Mouse (Mus musculus): ENCODE results near the gene Slc11a2. TPM values are rescaled to one million over a fixed set of nuclear protein-coding genes. Genes with fewer than 3 reads are reported as not detected.

Slc11a2 gene
- total and polyA plus RNA-seq, 3 experiments, result 8.9 to 18.6 (median 13.0) TPM

DNA sequence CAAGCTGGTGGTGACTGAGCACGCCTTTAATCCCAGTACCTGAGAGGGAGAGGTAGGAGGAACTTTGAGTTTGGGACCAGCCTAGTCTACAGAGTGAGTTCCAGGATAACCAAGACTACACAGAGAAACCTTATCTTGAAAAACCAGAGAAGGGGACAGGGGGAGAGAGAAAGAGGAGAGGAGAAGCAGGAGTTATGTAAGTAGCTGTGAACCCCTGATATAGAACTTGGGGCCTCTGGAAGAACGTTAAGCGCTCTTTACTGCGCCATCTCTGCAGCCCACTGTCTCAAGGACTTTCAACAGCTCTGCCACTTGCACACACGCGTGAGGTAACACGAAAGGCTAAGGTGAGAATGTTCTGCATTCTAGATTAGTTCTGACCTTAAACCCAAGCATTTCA, 33.3 kb downstream of the Slc11a2 start:
- DNase-seq (ENCODE audit: extremely low read depth), result no peak
- peaks cover 16 to 28% of the 10 kb centered on the region in 2 experiments for H3K4me1 ChIP-seq (ENCODE audit: control insufficient read depth in 1 of 2, insufficient read depth in 2 of 2)
- H3K9me3 ChIP-seq (replicated peaks; ENCODE audit: low read length), result no peaks in the 10 kb centered on the region
- H3K79me2 ChIP-seq (replicated peaks; ENCODE audit: control insufficient read depth, extremely low read depth, insufficient read depth, poor library complexity, severe bottlenecking), result no peaks in the 10 kb centered on the region
- in situ Hi-C loops (cut with MboI; ENCODE audit: low pct_ligation_motif_present, low pct_unique_long_range_greater_than_20kb, low sequenced_read_pairs), result no loop called here
- H3K27ac ChIP-seq (ENCODE audit: insufficient read depth, low read depth), result no peak overlapping the region
- TF ChIP-seq KAT2A (IDR thresholded peaks at IDR 0.05; ENCODE audit: insufficient replicate concordance, low read length) (no peak), SMC3 (IDR thresholded peaks at IDR 0.05; ENCODE audit: low read depth, low read length) (no peak), MAFK (IDR thresholded peaks at IDR 0.05; ENCODE audit: insufficient replicate concordance, low read length) (no peak), POLR2A (IDR thresholded peaks at IDR 0.05; ENCODE audit: low read depth, low read length) (no peak), HCFC1 (IDR thresholded peaks at IDR 0.05; ENCODE audit: low read depth, low read length) (no peak), MEF2A (IDR thresholded peaks at IDR 0.05; ENCODE audit: borderline replicate concordance, low read depth, low read length) (no peak), CHD1 (IDR thresholded peaks at IDR 0.05; ENCODE audit: low read depth, low read length) (no peak), ELF1 (IDR thresholded peaks at IDR 0.05; ENCODE audit: low read depth, low read length) (no peak), ZMIZ1 (IDR thresholded peaks at IDR 0.05; ENCODE audit: low read depth, low read length) (no peak), IRF4 (IDR thresholded peaks at IDR 0.05; ENCODE audit: low read depth, low read length) (no peak), MAZ (IDR thresholded peaks at IDR 0.05; ENCODE audit: low read depth, low read length) (no peak), TBP (conservative IDR thresholded peaks at IDR 0.05; ENCODE audit: low read depth, low read length) (no peak), BHLHE40 (IDR thresholded peaks at IDR 0.05; ENCODE audit: low read depth, low read length) (no peak), E2F4 (IDR thresholded peaks at IDR 0.05; ENCODE audit: insufficient replicate concordance, low read depth, low read length) (no peak), ZNF384 (IDR thresholded peaks at IDR 0.05; ENCODE audit: low read depth, low read length) (no peak), JUN (IDR thresholded peaks at IDR 0.05; ENCODE audit: insufficient read depth, low read depth, low read length) (no peak), USF1 (IDR thresholded peaks at IDR 0.05; ENCODE audit: low read depth, low read length) (no peak), GABPA (IDR thresholded peaks at IDR 0.05; ENCODE audit: insufficient replicate concordance, low read depth, low read length) (no peak), NRF1 (IDR thresholded peaks at IDR 0.05; ENCODE audit: low read depth, low read length) (no peak), RAD21 (IDR thresholded peaks at IDR 0.05; ENCODE audit: low read depth, low read length) (no peak)
- H3K4me3 ChIP-seq (replicated peaks in 1 of 3; ENCODE audit: low read depth in 2 of 3, low read length in 2 of 3, poor library complexity in 1 of 3), result no peak overlapping the region
- no peaks in the 10 kb centered on the region for H3K27me3 ChIP-seq (replicated peaks)
- H3K9ac ChIP-seq (ENCODE audit: insufficient read depth, low read depth), result no peak overlapping the region
- dilution Hi-C loops (cut with MboI; ENCODE audit: extremely low pct_ligation_motif_present, extremely low pct_unique_long_range_greater_than_20kb, low sequenced_read_pairs), result no loop called here
- H3K4me2 ChIP-seq (ENCODE audit: insufficient read depth, low read depth, poor library complexity, severe bottlenecking), result no peak overlapping the region
- peaks cover 7 to 42% of the 10 kb centered on the region in 2 experiments for H3K36me3 ChIP-seq (replicated peaks in 1 of 2; ENCODE audit: control insufficient read depth in 1 of 2, insufficient read depth in 1 of 2, low read length in 1 of 2)

- no peak for DNase-seq (ENCODE audit: extremely low read depth)
- no peak overlapping the region for H3K4me3 ChIP-seq (replicated peaks in 1 of 3; ENCODE audit: low read depth in 2 of 3, low read length in 2 of 3, poor library complexity in 1 of 3)
- H3K9me3 ChIP-seq (replicated peaks; ENCODE audit: low read length), result no peaks in the 10 kb centered on the region
- no peaks in the 10 kb centered on the region for H3K79me2 ChIP-seq (replicated peaks; ENCODE audit: control insufficient read depth, extremely low read depth, insufficient read depth, poor library complexity, severe bottlenecking)
- in situ Hi-C loops (cut with MboI; ENCODE audit: low pct_ligation_motif_present, low pct_unique_long_range_greater_than_20kb, low sequenced_read_pairs), result no loop called here
- H3K9ac ChIP-seq (ENCODE audit: insufficient read depth, low read depth), result no peak overlapping the region
- dilution Hi-C loops (cut with MboI; ENCODE audit: extremely low pct_ligation_motif_present, extremely low pct_unique_long_range_greater_than_20kb, low sequenced_read_pairs), result no loop called here
- H3K4me2 ChIP-seq (ENCODE audit: insufficient read depth, low read depth, poor library complexity, severe bottlenecking), result no peak overlapping the region
- no peak for TF ChIP-seq UBTF (IDR thresholded peaks at IDR 0.05; ENCODE audit: low read depth, low read length)
- TF ChIP-seq MAFK (IDR thresholded peaks at IDR 0.05; ENCODE audit: insufficient replicate concordance, low read length), result no peak
- TF ChIP-seq NELFE (IDR thresholded peaks at IDR 0.05; ENCODE audit: low read depth, low read length), result no peak
- TF ChIP-seq MAX (IDR thresholded peaks at IDR 0.05; ENCODE audit: low read length), result no peak
- TF ChIP-seq SIN3A (IDR thresholded peaks at IDR 0.05; ENCODE audit: low read length), result no peak
- no peak for TF ChIP-seq ZMIZ1 (IDR thresholded peaks at IDR 0.05; ENCODE audit: low read depth, low read length)
- TF ChIP-seq ELF1 (IDR thresholded peaks at IDR 0.05; ENCODE audit: low read depth, low read length), result no peak
- no peak for TF ChIP-seq JUN (IDR thresholded peaks at IDR 0.05; ENCODE audit: insufficient read depth, low read depth, low read length)
- no peak for TF ChIP-seq SMC3 (IDR thresholded peaks at IDR 0.05; ENCODE audit: low read depth, low read length)
- no peak for TF ChIP-seq CHD1 (IDR thresholded peaks at IDR 0.05; ENCODE audit: low read depth, low read length)
- no peak for TF ChIP-seq MXI1 (IDR thresholded peaks at IDR 0.05; ENCODE audit: low read depth, low read length)
- no peak for TF ChIP-seq EP300 (IDR thresholded peaks at IDR 0.05; ENCODE audit: low read length)
- no peak for TF ChIP-seq MEF2A (IDR thresholded peaks at IDR 0.05; ENCODE audit: borderline replicate concordance, low read depth, low read length)
- no peak for TF ChIP-seq JUND (conservative IDR thresholded peaks at IDR 0.05; ENCODE audit: low read depth, low read length)
- H3K4me1 ChIP-seq (ENCODE audit: control insufficient read depth in 1 of 2, insufficient read depth in 2 of 2), result peaks cover 16 to 28% of the 10 kb centered on the region in 2 experiments
- no peaks in the 10 kb centered on the region for H3K27me3 ChIP-seq (replicated peaks)
- H3K27ac ChIP-seq (ENCODE audit: insufficient read depth, low read depth), result no peak overlapping the region
- H3K36me3 ChIP-seq (replicated peaks in 1 of 2; ENCODE audit: control insufficient read depth in 1 of 2, insufficient read depth in 1 of 2, low read length in 1 of 2), result peaks cover 4 to 37% of the 10 kb centered on the region in 2 experiments
Observed at GRCm38 (mm10) chr15:100391066-100391465, 33.8 kb downstream of the Slc11a2 start.

All from CH12.LX (cell line).